Mouse (Mus musculus) left cerebral cortex, adult 9 months (tissue): ENCODE data around the gene Spns2.
A peak's percentile ranks its signal among the peaks of the same experiment; 100 is the strongest.
"Not testable (repeated sequence)": the region's sequence is repeated elsewhere in the genome, so short reads cannot be mapped to it uniquely, and the experiment has no call there.

ENCODE experiments used
- DNase-seq, 2 experiments: peaks; one replicate each; pipeline ENCODE4 v3.0.0; 2022; ENCODE audit warnings: low spot score in 2 of 2

Spns2 gene

GRCm38 (mm10) chr11:72436756-72437650 lies 52.7 kb downstream of the Spns2 start:
- peak in 1 of 2 experiments; percentile 49 for DNase-seq

GRCm38 (mm10) chr11:72436271-72436670 lies 53.4 kb downstream of the Spns2 start:
- DNase-seq, result peak in 1 of 2 experiments; percentile 44

DNA sequence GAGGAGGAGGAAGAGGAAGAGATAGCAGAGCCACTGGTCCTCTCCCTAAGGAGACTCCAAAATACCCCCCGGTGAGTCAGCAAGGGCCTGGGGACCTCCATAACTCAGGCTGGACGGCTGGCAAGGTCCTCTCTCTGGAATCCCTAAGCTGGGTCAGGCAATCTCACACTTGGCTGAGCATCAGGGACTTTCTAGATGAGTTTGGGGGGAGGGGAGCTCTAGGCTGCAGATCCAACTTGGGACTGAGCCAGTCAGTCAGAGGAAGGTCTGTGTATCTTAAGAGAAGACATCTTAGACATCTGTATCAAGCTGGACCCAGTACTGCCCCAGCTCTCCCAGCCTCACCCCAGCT lies 54.0 kb downstream of the Spns2 start:
- DNase-seq, result peak in 1 of 2 experiments; percentile 3

- peak in 1 of 2 experiments; percentile 4 for DNase-seq
Observed at GRCm38 (mm10) chr11:72434963-72435693, 54.6 kb downstream of the Spns2 start, which contains the start of gene Ggt6. Gene Ggt6 (plus strand): TSS chr11:72435526.

DNA sequence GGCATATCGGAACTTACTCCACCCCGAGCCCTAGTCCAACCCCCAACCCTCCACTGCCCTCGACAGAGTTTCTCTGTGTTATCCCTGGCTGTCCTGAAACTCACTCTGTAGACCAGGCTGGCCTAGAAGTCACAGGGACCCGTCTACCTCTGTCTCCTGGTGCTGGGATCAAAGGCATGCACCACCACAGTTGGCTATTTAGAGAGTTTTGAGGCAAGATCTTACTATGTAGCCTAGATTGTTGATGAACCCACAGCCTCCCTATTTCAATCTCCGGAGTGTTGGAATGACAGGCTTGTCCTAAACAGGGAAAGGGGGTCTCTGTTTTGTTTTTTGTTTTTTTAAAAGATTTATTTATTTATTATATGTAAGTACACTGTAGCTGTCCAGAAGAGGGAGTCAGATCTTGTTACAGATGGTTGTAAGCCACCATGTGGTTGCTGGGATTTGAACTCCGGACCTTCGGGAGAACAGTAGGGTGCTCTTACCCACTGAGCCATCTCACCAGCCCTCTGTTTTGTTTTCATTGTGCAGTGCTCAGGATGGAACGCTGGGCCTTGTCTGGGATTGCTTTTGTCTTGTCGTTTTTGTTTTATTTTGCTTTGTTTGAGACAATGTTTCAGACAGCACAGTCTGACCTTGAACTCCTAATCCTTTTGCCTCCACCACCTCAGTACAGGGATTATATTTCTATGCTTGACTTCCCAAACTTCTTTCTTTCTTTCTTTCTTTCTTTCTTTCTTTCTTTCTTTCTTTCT lies 59.2 kb downstream of the Spns2 start:
- DNase-seq, result not testable (repeated sequence)

- DNase-seq, result peak in 1 of 2 experiments; percentile 87
Observed at GRCm38 (mm10) chr11:72429288-72429690, 60.4 kb downstream of the Spns2 start.

GRCm38 (mm10) chr11:72428694-72429093 lies 61.0 kb downstream of the Spns2 start:
- peak in 1 of 2 experiments; percentile 80 for DNase-seq

DNA sequence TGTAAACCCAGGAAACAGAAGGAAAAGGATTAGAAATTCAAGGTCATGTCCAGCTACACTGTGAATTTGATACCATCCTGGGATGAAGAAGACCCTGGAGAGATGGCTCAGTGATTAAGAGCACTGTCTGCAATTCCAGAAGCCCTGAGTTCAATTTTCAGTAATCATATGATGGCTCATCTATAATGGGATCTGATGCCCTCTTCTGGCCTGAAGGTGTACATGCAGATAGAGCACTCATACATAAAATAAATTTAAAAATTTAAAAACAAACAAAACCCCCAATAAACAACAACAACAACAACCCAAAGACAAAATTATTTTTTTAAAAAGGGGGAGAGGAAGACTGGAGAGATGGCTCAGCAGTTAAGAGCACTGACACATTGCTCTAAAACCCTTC lies 62.8 kb downstream of the Spns2 start:
- DNase-seq, result no peak

GRCm38 (mm10) chr11:72425201-72425600 lies 64.5 kb downstream of the Spns2 start:
- no peak for DNase-seq

GRCm38 (mm10) chr11:72423686-72424085 lies 66.0 kb downstream of the Spns2 start:
- DNase-seq, result no peak

DNA sequence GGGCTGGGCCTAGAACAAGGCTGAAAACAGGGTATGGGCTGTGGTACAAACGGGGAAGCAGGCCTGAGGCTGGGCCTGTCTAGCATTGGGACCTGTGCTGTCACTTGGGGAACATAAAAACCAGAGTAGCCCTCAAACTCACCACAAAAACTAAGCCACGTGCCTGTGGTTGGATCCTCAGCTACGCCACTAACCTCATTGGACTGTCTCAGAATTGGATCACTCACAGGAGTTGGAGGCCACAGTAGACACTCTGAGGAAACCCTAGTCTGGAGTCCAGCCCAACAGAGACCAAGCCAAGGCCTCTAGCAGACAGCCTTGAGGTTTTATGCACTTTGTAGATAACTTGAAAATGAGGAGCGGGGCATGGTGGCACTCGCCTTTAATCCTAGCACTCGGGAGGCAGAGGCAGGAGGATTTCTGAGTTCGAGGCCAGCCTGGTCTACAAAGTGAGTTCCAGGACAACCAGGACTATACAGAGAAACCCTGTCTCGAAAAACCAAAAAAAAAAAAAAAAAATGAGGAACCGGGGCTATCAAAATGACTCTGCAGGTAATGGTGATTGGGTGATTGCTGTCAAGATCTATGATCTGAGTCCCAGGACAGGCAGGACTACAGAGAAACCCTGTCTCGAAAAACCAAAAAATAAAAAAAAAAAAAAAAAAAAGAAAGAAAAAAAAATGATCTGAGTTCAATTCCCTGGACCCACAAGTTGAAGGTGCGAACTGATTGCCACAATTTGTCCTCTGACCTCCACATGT lies 68.0 kb downstream of the Spns2 start:
- no peak for DNase-seq

- DNase-seq, result no peak
Observed at GRCm38 (mm10) chr11:72420460-72421122, 69.1 kb downstream of the Spns2 start.

- DNase-seq, result no peak
Observed at GRCm38 (mm10) chr11:72419006-72419405, 70.7 kb downstream of the Spns2 start.

DNA sequence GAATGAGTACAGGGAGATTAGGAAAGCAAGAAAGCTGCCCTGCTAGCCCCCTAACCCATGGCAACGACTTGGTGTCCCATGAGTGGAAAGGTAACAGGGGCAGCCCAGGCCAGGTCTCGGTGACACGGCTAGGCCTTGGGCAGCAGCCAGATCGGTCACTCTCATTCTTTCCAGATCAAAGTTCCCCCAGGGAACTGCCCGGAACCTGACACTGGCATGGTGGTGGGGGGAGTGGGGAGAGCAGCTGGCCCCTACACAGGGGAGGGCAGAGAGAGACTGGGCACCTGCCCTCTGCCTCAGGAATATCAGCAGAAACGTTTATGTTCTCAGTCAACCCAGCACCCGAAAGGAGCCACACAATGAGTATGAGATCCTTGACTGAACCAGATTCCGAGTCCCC lies 71.5 kb downstream of the Spns2 start:
- DNase-seq, result no peak

DNA sequence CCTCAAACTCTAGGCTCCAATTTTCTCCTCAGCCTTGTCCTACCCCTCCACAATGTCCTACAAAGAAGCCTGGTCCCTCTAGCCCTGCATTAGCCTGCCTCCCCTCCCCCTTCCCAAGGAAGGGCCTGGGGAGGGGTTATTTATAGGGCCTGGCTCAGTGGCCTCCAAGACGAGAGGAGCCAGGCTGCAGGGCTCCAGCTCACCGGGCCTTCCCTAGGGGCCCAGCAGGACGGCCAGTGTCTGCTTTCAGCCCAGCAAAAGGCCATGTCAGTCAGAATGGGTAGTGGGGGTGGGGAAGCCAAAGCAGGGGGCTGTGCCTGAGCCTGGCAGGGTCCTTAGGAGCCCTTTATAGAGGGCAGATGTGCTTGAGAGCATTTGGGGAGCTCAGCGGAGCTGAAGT lies 72.3 kb downstream of the Spns2 start:
- DNase-seq, result no peak

DNA sequence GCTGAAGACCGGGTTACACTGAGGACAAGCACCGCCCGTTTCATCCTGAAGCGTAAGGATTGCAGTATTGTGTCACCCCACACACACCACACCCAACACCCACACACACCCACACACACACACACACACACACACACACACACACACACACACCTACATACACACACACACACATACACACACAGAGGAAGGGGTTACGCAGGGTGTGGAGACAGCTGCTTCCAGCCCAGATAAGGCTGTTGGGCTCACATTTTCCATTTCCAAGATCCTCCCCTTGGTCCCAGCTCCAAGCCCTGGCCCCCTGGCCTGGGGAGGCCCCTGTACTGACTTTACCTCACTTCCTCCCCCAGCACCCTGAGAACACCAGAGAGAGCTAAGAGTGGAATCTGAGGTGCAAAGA lies 73.0 kb downstream of the Spns2 start:
- no peak for DNase-seq

DNA sequence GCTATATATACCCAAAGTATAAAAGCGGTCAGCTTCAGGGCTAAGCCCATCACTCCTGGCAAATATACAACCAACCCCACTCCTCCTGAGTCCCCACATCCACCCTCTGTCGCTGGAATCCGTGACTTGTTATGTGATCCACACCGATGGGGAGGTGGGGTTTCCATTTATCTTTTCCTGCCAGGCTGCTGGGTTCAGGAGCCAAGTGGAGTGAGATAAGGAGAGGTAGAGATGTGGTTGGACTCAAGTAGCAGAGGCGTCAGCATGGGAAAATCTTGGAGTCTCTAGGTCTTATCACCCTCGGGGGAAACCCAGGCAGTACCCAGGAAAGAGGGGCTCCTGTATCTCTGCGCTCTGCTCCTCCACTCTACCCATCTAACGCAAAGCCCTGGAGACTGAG lies 74.5 kb downstream of the Spns2 start:
- no peak for DNase-seq

DNA sequence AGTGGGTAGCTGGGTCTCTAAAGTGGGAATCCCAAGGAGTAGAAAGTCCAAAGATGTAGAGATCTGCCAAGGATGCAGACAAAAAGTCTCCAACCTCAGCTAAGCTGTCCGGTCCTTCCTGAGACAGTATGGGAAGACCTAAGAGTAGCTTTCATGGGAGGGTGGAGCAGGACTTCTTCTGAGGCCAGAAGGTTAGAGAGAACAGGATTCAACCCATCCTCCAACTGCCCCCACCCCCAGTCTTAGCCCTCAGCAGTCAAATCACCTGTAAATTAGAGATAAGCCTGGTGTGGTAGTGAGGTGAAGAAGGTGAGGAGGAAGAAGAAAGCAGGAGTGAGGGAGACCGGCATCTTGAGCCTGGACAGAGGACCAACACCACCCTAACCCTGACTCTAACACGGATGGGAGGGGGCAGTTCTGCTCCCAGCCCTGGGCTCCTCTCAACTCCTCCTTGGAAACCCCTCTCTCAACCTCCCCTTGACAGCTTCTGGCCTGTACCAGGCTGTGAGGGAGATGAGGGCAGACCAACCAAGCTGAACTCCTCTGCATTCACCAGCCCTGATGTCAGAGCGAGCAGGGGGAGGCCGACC lies 76.0 kb downstream of the Spns2 start:
- no peak for DNase-seq

GRCm38 (mm10) chr11:72413016-72413415 lies 76.7 kb downstream of the Spns2 start:
- no peak for DNase-seq

GRCm38 (mm10) chr11:72411945-72412344 lies 77.8 kb downstream of the Spns2 start:
- DNase-seq, result no peak
